Mouse (Mus musculus) yolk sac, embryonic 10.5 days (tissue): Measurements from ENCODE around the gene Tm4sf5.
A peak's percentile ranks its signal among the peaks of the same experiment; 100 is the strongest.
"Not testable (repeated sequence)": the region's sequence is repeated elsewhere in the genome, so short reads cannot be mapped to it uniquely, and the experiment has no call there.

Source experiments
- DNase-seq: peaks from one replicate; pipeline ENCODE4 v3.0.0-alpha.2; 2017; ENCODE audit warnings: low spot score

Tm4sf5 gene

DNA sequence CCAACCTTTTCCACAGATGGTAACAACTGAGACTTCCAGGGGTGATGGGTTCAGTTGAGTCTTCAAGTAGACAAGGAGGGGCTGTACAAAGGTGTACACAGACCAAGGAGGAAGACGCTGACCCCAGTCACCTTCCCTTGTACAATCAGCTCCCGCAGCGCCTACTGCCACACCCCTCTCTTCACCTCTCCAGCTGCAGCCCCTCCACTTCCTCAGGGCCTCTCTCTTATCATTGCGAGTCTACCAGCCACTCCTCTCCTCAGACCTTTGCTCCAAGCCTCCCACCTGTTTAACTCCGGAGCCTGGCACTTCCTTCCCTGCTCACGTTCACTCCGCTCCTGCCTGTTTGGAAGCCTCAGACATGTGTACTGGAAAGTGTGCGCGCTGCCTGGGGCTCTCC is at the start of gene Tm4sf5:
Gene Tm4sf5 (plus strand): TSS at position 275 of the 400 bp plus-strand sequence.
- DNase-seq = peak; percentile 74

DNA sequence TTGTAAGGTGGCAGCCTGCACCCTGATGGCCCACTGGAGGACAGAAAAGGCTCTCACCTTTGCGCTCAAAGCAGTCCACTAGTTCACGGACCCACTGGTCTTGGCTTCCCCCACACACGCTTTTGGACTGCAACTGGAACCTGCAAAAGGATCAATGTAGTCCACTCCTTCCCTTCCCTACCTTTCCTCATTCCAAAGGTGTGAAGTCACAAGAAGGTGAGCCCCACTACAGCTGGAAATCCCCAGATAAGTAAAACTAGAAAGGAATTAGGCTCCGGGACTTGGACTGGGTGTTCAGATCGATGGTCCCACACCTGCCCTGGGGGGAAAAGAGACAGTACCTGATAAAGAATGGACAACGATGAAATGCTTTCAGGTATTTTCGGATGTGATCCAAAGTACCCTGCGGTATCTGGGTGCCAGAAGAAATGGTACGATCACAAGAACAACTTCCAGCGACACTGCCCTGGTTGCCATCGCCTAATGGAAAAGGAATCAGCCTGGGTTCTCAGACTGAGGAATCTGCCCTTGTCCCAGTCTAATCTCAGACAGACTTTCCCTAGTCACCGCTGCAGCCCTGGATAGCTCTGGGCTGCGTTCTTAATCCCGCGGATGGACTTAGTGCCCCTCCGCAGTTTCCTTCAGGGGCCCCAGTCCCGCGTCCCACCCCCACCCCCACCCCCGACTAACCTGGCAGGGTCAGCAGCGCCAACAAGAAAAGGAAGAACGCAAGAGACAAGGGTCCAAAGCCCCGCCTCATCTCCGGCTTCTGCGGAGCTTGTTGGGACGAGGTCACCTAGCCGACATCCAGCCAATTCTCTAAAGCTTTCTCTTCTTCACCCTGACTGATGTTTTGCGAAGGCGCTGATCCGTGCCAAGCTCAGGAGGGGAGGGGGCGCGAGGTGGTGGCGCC is 46.1 kb upstream of the Tm4sf5 start, which contains the start of gene Zmynd15:
Gene Zmynd15 (plus strand): TSS at position 746 of the 913 bp plus-strand sequence.
- DNase-seq = no peak

DNA sequence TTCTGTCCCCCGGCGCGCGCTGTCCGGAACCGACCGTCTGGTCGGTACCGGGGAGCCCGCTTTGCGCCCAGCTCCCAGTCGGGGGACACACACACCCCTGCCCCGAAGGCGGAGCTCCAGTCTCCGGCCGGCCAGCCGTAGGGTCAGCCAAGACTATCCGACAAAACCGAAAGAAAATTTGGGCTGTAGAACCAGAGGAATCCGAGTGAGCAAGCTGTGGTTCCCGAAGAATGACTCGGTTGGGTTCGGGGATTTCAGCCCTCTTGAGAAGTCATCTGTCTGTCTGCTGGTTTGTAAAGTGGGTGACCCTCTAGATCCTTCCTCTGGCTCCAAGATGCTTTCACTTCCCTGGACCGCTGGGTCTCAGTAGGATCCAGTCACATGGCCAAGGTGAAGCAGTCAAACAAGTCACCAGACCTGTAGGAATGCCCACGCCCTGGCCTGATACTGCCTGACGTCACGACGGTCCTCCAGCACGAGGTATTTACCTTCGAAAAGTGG is 45.4 kb upstream of the Tm4sf5 start, which contains the start of gene Cxcl16:
Gene Cxcl16 (minus strand): TSS at position 384 of the 501 bp plus-strand sequence.
- peak; percentile 26 for DNase-seq

DNA sequence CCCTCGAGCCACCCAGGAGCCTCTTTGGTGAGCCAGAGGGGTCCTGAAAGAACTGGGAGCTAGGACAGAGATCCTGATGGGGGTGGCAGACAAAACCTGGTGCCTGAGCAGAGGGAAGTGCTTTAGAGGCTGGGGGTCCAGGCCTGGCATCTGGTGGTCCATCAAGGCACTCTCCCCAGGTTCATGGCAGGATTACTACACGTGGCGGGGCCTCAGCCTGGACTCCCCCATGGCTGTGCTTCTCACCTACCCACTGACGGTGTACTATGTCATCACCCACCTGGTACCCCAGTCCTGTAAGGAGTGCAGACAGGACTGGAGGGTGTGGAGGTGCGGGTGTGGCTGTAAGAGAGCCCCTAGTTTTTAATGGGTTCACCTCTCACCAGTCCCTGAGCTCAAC is 41.1 kb upstream of the Tm4sf5 start:
- no peak for DNase-seq

DNA sequence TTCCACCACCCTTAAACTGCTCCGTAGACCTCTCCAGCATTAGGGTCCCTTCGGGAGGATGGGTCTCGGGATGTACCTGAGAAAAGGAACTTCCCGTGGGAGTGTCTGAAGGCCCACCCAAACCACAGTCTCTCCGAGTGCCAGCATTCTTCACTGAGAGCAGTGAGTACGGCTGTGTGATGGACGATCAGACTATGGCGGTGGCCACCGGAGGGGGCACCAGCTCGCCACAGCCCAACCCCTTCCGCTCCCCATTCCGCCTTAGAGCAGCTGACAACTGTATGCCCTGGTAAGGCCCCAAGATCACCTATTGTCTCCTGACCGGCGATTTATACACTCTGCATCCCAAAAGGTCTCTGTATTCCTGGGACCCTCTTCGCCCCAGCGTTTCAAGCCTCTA is 39.8 kb upstream of the Tm4sf5 start:
- DNase-seq = no peak

DNA sequence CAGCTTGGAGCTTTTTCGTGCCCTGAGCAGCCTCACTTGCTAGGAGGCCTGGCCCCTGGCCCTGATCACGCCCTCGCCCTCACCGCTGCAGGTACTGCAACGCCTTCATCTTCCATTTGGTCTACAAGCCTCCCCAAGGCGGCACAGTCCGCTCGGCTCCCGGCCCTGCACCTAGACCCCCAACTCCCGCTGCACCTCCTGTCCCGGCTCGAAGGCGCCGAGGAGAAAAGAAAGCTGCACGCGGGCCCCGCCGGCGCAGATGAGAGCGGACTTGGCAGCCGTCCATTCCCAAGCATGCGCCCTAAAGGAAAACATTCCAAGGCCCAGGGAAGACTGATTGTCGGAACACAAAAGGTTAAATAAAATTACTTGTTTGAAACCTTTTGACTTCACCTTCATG is 39.2 kb upstream of the Tm4sf5 start:
- DNase-seq = no peak

DNA sequence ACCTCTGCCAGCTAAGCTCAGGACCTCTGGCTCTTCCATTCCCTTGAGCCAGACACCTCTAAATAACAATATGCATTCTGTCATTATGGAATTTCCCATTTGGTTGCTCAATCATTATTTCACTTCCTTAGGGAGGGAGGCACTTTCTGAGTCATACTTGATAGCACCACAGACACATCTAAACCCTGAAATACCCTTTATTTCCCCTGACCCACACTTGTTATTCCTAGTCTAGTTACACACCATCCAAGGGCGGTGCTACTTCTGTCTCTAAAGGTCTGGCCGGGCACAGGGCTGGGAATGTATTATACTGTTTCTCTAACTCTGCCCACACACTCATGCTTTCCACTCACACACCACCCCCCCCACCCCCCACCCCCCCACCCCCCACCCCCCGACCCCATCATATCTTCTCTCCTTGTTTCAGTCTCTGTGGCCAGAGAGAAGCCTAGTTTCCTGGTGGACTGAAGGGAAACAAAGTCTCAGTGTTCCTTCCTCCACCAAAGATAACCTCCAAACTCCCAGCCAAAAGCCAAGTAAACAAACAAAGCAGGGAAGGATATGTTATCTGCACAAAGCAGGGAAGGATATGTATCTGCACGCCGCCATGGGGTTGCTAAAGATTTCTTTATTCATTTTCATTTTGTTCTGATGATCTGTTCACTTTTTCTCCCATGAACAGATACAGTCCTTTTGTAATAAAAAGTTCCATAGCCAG is 37.0 kb upstream of the Tm4sf5 start:
- DNase-seq = no peak

DNA sequence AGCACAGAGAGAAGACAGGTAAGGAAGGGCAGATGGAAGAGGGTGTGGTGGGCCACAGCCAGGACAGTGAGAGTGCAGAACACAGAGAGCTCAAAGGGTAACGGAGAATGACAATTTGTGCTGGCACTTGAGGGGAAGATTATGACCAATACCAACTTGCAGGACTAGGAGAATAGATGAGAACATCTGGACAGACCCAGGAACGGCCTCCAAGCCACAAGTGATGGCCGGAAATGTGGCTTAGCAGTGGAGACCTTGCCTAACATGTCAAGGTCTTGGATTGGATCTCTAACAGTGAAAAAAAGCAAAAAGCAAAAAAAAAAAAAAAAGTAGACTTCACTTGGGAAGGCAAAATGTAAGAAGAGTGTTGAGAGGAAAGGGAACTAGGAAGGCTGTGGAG is 35.3 kb upstream of the Tm4sf5 start:
- DNase-seq = no peak

DNA sequence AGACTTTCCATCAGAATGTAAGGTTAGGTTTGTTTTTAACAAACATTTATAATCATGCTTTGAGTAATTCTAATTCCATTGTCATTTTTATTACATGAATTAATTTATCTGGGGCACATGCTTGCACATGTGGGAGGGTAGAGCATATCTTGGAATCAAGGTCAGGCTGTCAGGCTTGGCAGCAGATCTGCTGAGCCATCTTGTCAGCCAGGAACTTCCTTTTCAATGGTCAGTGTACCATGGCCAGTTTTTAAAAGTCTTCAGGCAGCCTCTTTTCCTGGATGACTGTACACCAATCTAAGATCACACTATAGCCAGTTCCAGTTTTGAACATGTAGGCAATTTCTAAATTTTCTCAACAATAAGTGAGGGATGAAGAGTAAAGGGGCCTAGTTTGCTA is 32.3 kb upstream of the Tm4sf5 start:
- DNase-seq = no peak

DNA sequence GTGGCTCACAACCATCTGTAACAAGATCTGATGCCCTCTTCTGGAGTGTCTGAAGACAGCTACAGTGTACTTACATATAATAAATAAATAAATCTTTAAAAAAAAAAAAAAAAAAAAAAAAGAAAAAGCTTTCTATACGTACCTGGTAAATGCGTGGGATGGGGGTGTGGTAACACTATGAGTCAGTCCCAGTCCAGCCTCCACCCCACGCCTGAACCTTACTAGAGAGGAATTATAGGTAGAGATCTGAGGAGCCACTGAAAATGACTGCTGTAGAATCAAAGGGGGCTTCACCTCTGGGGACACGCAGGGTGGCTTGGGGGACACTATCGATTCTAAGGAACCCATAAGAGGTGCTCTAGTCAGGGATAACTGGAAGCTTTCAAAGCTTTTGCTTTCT is 31.8 kb upstream of the Tm4sf5 start:
- DNase-seq = not testable (repeated sequence)

DNA sequence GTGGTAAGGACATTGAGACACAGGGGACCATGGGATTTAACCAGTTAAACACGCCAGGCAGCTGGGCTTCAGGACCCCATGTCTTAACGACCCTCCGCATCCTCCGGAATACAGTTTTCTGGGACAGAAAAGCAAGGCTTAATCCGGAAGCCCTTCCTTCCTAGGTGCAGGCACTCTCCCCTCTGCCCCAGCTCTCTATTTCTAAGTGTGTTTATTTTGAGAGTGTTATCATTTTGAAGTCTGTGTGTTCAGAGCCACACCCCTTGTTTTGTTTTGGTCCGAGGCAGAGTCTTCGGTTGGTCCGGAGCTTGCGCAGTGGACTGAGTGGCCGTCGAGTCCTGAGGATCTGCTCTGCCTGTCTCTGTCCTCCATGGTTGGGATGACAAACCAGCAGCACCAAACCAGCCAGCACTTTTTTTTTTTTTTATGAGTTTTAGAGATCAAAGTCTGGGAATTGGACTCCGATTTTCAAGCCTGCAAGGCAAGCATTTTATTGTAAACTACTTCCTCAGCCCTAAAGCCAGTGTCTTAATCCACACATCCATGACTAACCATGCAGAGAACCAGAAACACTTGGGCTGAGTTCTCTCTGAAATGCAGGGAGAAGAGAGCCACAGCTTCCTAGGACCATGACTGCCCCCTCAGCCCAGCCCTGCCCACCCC is 30.0 kb upstream of the Tm4sf5 start:
- DNase-seq = no peak

DNA sequence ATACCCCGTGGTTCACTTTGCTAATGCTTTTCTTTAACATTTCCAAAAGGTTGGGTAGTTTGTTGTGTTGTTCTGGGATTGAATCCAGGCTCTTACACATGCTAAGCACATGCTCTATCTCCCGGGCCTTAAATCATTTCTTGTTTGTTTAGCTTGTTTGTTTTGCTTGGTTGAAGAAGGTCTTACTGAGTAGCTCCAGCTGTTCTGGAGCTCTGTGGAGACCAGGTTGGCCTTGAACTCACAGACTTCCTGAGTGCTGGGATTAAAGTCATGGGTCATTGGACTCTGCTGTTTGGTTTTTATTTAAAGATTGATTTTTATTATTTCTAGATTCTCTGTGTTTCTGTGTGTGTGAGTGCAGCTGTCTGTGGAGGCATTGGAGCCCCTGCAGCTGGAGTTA is 19.5 kb upstream of the Tm4sf5 start:
- DNase-seq = no peak

DNA sequence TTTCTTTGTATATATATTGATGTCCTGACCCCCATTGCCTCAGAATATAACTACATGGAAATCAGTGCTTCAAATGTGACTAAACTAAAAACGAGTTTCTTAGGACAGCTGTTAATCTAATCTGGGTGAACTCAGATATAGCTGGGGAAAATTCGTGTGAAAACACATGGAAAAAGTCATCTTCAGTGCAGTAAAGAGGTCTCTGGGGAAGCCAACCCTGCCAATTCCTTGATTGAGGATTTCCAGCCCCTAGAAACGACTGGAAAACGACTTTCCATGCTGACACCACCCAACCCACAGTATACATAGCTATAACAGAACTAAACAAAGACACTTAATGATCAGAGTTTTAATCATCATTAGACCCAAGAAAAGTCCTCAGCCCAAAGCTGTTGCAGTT is 17.2 kb upstream of the Tm4sf5 start:
- DNase-seq = no peak

DNA sequence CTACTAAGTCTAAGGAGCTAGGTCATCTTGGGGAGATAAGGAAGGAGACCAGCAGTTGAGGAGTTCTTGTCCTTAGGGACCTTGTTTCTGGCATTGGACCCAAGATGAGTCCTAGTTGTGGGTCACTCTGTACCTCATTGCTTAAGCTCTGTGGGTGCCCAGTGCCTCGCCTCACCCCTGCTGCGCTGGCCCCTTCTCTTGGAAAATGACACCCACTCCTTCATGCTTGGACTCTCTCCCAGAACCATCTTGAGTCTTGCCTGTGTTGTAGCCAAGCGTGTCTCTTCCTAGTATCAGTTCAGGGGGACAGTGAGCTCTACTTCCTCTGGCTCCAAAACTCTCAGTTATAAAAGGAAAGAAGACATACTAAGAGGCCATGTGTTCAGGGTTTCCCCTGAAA is 15.9 kb upstream of the Tm4sf5 start:
- no peak for DNase-seq

DNA sequence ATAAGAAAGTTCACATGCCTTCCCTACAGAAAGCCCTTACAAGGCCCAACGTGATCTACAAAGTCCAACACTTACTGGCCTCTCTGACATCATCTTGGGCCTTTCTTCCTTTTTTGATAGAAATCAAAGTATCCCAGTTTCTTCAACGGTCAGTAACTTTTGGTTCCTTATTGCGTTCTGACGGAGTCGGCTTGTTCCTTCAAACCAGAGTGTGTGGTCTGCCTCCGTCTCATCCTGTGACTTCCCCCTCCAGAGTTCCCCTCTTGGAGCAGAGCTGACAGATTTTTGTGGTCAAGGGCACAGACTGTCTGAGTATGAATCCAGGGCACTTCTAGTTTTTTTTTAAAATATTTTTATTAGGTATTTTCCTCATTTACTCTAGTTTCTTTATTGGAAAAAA is 15.4 kb upstream of the Tm4sf5 start:
- DNase-seq = no peak

DNA sequence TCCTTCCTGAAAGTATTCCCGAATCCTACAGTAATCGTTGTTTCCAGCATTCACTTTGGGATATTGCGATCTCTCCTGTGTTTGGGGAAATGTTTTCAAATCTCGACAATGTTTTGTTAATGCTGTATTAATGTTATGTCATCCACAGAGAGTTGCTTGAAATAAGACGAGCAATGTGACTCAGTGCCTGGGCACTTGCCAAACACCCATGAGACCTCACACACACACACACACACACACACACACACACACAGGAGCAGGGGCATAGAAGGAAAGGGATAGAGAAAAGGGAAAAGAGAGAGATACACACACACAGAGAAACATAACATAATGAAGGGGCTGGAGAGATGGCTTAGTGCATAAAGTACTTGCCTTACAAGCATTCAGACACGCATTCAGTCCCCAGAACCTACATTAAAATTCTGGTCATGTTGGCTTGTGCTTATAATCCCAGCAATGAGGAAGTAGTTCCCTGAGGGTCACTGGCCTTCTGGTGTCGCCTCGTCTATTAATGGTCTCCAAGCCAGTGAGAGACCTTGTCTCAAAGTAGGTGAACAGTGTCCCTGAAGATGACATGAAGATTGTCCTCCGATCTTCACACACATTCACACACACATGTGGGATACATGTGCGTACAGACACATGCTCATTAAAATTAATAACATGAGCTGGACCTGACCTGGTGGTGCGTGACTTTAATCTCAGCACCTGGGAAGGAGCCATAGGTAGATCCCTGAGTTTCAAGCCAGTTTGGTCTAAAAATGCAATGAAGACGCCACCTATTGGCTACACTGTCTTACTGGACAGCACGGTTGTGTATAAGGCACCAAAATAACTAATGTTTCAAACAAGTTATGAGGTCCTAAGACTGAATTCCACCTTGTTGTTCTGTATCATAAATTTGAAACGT is 5.2 kb upstream of the Tm4sf5 start:
- DNase-seq = no peak

DNA sequence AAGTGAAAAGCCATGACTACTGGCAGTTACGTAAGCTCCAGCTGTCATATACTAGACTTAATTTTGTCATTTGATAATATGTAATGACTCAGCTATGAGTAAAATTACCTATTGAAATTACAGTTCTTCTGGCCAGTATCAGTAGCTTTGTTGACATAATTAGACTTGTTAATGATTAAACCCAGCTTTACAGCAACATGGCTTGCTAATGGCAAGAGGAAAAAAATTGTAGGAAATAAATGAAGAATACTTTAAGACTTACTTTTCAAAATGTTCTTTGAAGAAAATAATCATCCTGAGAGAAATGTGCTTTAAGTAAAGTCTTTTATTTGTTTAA is 4.6 kb upstream of the Tm4sf5 start:
- no peak for DNase-seq

DNA sequence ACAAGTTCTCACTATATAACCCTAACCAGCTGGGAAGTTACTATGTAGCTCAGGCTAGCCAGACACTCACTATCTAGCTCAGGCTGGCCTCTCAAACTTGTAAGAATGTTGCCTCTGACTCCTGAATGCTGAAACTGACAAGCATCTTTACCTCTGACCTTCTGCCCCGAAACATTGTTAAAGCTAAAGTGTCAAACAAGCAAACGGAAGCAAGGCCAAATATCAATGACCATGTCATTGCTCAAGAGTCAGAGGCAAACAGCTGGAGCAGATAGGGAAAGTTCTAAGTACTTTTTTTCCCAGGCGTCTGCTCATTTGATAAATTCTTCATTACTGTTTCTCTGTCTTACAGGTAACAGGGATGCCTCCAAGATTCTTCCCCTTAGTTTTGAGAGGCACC is 3.0 kb upstream of the Tm4sf5 start:
- peak; percentile 50 for DNase-seq

DNA sequence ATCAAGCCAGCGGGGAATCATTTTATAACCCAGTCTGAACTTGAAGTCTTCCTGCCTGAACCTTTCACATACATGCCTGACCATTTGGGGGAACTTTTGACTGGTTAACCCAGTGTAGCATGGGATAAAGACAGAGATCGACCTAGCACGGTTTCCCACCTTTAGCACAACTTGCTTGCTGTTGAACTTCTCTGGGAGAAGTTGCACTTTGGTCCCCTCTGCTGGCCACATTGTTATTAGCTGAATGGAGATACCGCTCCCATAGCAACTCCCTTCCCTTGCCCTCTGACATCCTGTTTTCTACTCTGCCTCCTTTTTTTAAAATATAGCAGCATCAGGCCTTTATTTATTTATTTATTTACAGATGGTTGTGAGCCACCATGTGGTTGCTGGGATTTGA is 1.3 kb downstream of the Tm4sf5 start:
- peak; percentile 76 for DNase-seq

DNA sequence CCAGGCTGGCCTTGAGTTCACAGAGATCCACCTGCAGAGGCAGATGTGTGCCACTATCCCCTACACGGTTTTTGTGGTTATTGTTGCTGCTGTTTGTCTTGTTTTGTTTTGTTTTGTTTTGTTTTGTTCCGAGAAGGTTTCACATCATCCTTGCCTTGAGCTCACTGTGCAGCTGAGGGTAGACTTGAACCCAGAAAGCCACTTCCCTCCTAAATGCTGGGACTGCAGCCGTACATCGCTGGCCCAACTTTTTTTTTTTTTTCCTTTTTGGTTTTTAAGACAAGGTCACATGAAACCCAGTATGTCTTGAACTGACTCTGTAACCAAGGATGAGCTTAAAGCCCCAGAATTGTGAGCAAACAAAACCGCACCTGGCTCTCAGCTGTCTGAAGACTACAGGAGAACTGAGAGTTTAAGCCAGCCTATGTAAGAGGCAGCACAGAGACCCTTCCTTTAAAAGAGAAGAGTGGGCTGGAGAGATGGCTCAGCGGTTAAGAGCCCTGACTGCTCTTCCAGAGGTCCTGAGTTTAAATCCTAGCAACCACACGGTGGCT is 2.0 kb downstream of the Tm4sf5 start:
- DNase-seq = no peak
